Mouse (Mus musculus) CD8-positive naive resting alpha-beta T cell, adult 2 months (primary cell): ENCODE data around the gene Dennd4c.
A peak's percentile ranks its signal among the peaks of the same experiment; 100 is the strongest.

Source experiments
- DNase-seq, 2 experiments: peaks; one replicate each; pipeline ENCODE4 v3.0.0; 2022; ENCODE audit warnings: low read depth in 2 of 2, low spot score in 2 of 2

Gene Dennd4c

DNA sequence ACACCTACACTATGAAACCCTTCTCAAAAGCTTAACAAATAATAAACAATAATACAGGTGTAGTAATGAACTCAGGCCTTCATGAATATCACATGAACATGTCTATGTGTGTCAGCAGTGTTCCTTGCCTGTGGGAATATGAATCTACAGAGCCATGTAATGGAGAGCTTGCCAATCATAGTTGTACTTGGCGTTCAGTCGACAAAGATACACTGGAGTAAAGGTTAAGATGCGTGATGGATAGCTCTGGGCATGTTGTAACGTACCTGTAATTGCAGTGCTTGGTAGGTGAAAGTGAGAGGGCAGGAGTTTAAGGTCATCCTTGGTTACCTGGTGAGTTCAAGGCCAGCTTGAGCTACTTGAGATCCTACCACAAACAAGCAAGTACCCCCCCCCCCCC, 132.8 kb downstream of the Dennd4c start:
- no peak for DNase-seq

DNA sequence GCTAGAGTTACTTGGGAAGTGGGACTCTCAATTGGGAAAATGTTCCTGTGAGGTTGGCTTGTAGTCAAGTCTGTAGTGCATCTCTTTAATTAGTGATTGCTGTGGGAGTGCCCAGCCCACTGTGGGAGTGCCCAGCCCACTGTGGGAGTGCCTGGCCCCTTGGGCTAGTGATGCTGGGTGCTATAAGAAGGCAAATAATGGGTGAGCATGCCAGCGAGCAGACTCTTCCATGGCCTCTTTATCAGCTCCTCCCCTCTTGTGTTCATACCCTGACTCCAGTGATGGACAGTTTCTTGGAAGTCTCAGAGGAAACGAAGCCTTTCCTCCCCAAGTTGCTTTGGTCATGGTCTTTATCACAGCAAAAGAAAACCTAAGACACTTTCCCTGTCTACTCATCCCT, 134.1 kb downstream of the Dennd4c start:
- no peak for DNase-seq

DNA sequence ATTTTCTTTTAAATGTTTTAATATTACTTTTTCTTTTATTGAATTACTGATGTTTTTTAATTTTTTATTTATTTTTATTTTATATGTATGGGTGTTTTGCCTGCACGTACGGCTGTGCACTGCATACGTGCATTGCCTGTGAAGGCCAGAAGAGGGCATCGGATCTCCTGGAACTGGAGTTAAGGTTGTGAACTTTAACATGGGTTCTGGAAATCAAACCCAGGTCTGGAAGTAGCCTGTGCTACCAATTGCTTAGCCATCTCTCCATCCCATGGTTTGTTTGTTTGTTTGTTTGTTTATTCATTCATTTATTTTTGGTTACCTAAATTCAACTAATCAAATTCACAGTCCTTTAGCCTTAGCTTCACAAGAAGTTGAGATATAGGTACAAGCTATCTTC, 136.6 kb downstream of the Dennd4c start:
- peak; percentile 40 to 62 for DNase-seq

DNA sequence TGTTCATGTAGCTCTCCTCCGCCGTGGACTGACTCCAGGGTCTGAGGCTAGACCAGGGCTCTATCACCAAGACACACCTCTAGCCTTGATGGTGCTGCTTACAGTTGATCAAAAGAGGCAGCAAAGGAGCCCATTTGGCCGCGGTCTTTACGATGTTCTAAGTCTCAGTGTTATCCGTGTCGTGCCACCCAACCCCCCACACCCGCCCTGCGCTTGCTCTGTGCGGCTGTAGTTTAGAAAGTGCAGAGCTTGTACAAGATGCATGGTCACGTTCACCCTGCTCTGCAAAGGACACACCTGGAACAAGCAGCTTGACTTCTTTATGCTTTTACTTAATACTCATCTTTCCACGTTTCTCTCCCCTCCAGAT, 137.4 kb downstream of the Dennd4c start:
- DNase-seq, result no peak

DNA sequence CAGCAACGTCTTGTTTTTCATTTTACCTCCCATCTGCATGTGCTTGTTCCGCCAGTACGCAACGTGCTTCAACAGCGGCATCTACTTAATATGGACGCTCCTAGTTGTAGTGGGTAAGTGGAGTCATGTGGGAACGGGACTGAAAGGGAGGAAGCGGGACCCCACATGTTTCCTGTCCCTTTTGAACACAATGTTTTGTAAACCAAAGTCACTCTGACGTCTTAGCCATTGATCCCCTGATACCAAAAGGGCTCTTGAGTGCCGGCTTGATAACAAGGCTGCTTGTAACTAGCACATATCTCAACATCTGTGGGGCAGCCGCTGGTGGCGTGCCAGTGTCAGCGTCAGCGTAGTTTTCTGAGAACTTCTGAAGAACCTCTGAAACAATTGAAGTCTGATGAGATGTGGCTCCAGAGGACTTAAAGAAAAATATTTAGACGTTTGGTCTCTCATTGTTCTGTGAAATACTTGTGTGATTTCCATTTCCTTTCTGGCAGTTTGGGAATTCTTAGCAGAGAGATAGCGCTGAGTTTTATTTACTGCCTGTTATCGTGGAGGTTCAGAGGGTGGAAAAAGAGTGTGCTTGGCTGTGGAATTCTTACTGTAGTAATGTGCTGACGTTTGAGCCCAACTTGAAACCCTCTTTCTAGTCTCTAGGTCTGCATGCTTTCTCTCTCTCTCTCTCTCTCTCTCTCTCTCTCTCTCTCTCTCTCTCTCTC, 138.0 kb downstream of the Dennd4c start:
- DNase-seq, result peak; percentile 86 to 87

DNA sequence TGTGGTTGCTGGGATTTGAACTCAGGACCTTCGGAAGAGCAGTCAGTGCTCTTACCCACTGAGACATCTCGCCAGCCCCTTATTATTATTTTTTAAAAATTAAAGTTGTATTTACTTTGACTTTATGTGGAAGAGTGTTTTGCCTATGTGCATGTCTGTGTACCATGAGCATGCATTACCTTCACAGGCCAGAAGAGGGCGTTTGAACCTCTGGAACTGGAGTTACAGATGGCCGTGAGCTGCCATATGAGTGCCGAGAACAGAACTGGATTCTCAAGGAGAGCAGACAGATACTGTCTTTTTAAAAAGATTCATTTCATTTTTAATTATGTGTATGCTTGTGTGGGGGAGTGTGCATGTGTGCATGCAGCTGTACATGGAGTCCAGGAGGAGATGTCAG, 139.5 kb downstream of the Dennd4c start:
- DNase-seq, result peak; percentile 24 to 31

DNA sequence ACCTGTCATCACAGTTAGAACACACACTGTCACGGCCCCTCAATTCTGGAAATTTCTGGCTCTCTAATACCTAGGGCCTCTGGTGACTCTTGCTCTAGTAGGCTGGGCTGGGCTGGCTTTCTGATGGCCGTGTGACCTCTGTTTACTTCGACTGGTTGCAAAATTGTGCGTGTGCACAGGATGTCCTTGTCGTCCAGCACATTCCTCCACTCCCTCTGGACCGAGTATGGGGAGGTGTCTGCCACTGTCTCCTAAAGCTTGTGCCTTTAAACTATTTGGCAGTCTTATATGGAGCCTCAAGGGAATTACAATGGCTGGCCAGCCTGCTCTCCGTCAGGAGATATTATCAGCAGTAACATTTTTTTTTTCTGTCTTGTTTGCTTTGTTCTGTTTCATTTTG, 149.1 kb downstream of the Dennd4c start:
- no peak for DNase-seq

DNA sequence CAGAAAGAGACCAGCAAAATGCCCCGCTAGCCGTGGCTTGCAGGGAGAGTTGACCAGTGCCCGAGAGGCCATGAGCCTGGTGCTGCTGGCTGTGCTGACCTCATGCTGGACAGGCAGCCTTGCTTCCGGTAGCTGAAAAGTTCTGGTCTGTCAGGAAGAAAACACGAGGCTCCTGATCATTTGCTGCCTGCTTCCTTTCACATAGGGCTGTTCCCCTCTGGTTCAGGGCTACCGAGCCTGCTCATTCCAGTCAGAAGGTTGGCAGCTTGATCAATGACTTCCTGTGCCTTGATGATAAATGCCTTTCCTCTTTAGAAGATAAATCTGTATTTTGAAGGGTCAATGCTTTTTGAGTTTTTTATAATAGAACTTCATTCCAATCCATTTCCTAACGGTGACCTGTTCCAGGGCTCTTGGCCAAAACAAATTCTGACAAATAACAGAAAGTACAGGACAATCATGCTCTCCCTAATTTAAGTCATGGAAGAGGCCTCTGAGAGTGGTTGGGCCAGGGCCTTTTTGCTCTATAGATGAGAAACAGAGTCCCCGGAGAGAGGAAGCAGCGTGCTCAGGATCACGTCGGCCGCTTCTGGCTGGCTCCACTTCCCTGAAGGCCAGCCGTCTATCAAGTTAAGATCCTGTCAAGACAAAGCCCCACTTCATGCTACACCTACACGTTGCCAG, 150.6 kb downstream of the Dennd4c start:
- no peak for DNase-seq
